Mouse (Mus musculus) adrenal gland, adult 2 months (tissue): ENCODE data around the gene Kir3dl1. TPM values are rescaled to one million over a fixed set of nuclear protein-coding genes. Genes with fewer than 3 reads are reported as not detected.
"Not testable (repeated sequence)": the region's sequence is repeated elsewhere in the genome, so short reads cannot be mapped to it uniquely, and the experiment has no call there.

Experiments
- DNase-seq: peaks from one replicate; pipeline ENCODE4 v3.0.0; 2021
- long read RNA-seq: library from polyadenylated mRNA; stranded (forward); transcript quantifications from one replicate; pipeline ENCODE4 v2.0.0, GENCODE M21; 2021
- polyA plus RNA-seq: library from polyadenylated mRNA; depleted of rRNA; stranded (reverse); fragments of >200 nt; gene quantifications from 2 replicates; pipeline ENCODE4 v1.2.3, GENCODE M21; 2012; rRNA removed
- total RNA-seq, 2 experiments: library from RNA; stranded (reverse); gene quantifications; 2 replicates each; pipeline ENCODE4 v1.2.3; 2021

Gene Kir3dl1
- total RNA-seq (not detected), polyA plus RNA-seq (not detected in 2 replicates)
- long read RNA-seq: 0 reads

DNA sequence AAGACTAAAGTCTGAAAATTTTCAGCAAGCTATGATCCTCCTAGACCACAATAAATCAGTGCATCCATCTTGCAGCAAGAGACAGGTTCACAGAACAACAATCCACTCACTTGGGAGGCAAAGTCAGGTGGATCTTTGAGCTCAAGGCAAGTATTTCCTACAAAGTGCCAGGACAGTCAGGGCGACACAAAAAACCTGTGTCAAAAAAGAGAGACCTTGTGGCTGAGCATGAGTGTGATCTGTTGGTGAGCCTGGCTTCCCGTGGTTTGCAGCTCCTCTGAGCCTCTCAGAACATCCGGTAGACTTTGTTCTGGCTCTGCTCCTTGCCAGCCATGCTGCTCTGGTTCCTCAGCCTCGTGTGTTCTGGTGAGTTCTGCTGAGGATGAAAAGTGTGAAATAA is at the start of gene Kir3dl1:
Kir3dl1 (plus strand) TSS at position 301 of the 400 bp plus-strand sequence.
- DNase-seq: not testable (repeated sequence)

DNA sequence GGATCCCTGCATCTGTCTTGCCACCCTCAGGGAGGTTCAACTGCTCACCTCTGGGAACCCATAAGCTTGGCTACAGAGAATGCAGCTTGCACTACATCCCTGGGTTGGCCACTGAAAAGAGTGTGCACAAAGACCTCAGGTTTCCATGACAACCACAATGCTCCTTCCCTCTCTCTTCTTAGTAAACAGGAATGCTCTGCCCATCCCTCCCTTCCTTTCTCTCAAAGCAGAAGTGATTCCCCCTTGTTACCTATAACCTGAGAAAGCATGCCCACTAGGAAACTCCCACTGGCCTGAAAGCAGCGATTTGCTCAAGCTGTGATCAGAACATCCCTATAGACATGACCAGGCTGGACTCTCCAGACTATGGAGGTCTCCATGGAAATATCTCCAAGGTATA is 26.2 kb downstream of the Kir3dl1 start, which contains the start of gene Kir3dl2:
Kir3dl2 (minus strand) TSS at position 101 of the 400 bp plus-strand sequence.
- DNase-seq: not testable (repeated sequence)

DNA sequence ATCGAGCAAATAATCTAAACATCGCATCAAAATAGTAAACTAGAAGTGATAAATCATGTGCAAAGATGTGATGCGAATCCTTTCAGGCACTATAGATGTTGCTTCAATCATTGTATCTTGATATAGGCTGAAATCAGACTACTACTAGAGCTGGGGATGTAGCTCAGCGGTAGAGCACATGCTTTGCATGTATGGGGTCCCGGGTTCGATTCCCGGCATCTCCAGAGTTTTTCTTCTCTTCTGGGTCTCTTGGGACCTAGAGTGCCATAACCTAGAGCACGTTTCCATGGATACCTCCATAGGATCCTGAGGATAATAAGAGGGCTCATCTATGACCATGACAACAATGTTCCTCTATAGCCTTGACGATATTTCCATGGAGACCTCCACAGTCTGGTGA is 51.3 kb downstream of the Kir3dl1 start:
- DNase-seq: not testable (repeated sequence)

Other genes with a start within 250 kb of the Kir3dl1 start
- 100 to 1,000 TPM in 1 of 2 experiments, 10 to 100 TPM in 1; 96.8 to 195 TPM for gene Bex3, start 247.7 kb upstream of the Kir3dl1 start, total RNA-seq
- 24.3 and 34.2 TPM in 2 replicates for gene Bex3, start 247.7 kb upstream of the Kir3dl1 start, polyA plus RNA-seq
- not detected for gene Kir3dl2, start 26.1 kb downstream of the Kir3dl1 start, total RNA-seq
- not detected in 2 replicates for gene Kir3dl2, start 26.1 kb downstream of the Kir3dl1 start, polyA plus RNA-seq
- gene Tceal3, start 72.8 kb downstream of the Kir3dl1 start, total RNA-seq: 10 to 100 TPM; 25.1 to 43.3 TPM
- gene Tceal3, start 72.8 kb downstream of the Kir3dl1 start, polyA plus RNA-seq: 4.9 and 8.0 TPM in 2 replicates
- 10 to 100 TPM; 10.3 to 11.8 TPM for gene Tceal1, start 190.0 kb downstream of the Kir3dl1 start, total RNA-seq
- gene Tceal1, start 190.0 kb downstream of the Kir3dl1 start, polyA plus RNA-seq: 0.81 and 1.1 TPM in 2 replicates
- gene Morf4l2, start 225.7 kb downstream of the Kir3dl1 start, total RNA-seq: 100 to 1,000 TPM; 323 to 342 TPM
- gene Morf4l2, start 225.7 kb downstream of the Kir3dl1 start, polyA plus RNA-seq: 10.3 and 10.5 TPM in 2 replicates